Mouse (Mus musculus): ENCODE data around the gene Prtn3.

DNA sequence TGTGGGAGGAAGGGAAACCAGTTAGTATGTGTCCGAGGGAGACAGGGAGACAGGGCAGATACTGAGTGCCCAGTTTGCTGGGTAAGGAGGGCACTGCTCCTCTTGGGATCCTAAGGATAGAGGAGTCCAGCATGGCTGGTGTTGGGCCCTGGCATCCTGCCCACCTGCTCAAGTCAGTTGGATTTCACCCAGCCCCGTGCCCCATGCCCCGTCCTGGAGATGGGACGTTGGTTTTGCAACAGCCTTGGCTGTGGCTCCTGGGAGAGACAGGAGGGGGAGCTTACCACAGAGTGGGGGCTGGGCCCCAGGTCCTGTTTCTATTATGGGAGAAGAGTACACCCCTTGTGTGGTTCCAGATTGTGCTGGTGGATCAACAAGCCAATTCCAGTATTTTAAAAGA lies 10.2 kb downstream of the Prtn3 start:
- no peak for TF ChIP-seq CTCF (IDR thresholded peaks at IDR 0.05; ENCODE audit: borderline replicate concordance, insufficient read depth, low read length)
- no peak for TF ChIP-seq POLR2A (IDR thresholded peaks at IDR 0.05; ENCODE audit: low read depth, low read length)

All from embryonic fibroblast, embryonic 13.5 days (primary cell).